Mouse (Mus musculus) hindbrain, embryonic 10.5 days (tissue): ENCODE measurements around the gene Grm4. TPM values are rescaled to one million over a fixed set of nuclear protein-coding genes. Genes with fewer than 3 reads are reported as not detected.
A peak's percentile ranks its signal among the peaks of the same experiment; 100 is the strongest.
"Not testable (repeated sequence)": the region's sequence is repeated elsewhere in the genome, so short reads cannot be mapped to it uniquely, and the experiment has no call there.

Experiments
- DNase-seq: peaks from one replicate; pipeline ENCODE4 v3.0.0-alpha.2; 2017; ENCODE audit warnings: low spot score
- H3K27ac ChIP-seq: fragments of 300-500 bp; sonication (generic); 2 replicates; pipeline ENCODE4 v1.5.1; 2016; ENCODE audit warnings: mild to moderate bottlenecking, moderate library complexity
- H3K27me3 ChIP-seq: fragments of 300-500 bp; sonication (generic); 2 replicates; pipeline ENCODE4 v1.6.1; 2016; ENCODE audit warnings: mild to moderate bottlenecking; ENCODE audit not compliant: poor library complexity, insufficient read depth, severe bottlenecking
- H3K36me3 ChIP-seq: fragments of 300-500 bp; sonication (generic); 2 replicates; pipeline ENCODE4 v1.6.1; 2016; ENCODE audit warnings: mild to moderate bottlenecking, moderate library complexity
- H3K4me1 ChIP-seq: fragments of 300-500 bp; sonication (generic); replicated peaks from 2 replicates; pipeline ENCODE4 v1.6.1; 2016; ENCODE audit warnings: mild to moderate bottlenecking
- H3K4me3 ChIP-seq: fragments of 300-500 bp; sonication (generic); 2 replicates; pipeline ENCODE4 v1.5.1; 2016; ENCODE audit warnings: mild to moderate bottlenecking, moderate library complexity
- H3K9me3 ChIP-seq: fragments of 300-500 bp; sonication (generic); 2 replicates; pipeline ENCODE4 v1.6.1; 2016; ENCODE audit warnings: mild to moderate bottlenecking, moderate library complexity
- WGBS: fragments of 180-500 bp; shearing (Covaris S2); methylation state at CpG from one replicate; pipeline ENCODE4 v1.1.7; 2016; 5-methylcytosine and 5-hydroxymethylcytosine counted together
- polyA plus RNA-seq: library from polyadenylated mRNA; unstranded; fragments of >200 nt; fragmentation: Nextera tagmentation; extraction: Ambion mirVana; gene quantifications from 2 replicates; pipeline ENCODE4 v1.2.1, GENCODE M21; 2016

Grm4 gene
- polyA plus RNA-seq, 1 experiment from 2014 or later = 4.2 TPM

GRCm38 (mm10) chr17:27385513-27386261, 135.5 kb downstream of the Grm4 start:
- Histone ChIP-seq H3K4me3 (0 out of 2 replicates have a peak overlapping the region, but pooled peaks have one; percentile 2), H3K9me3 (no peaks in the 10 kb centered on the region), H3K36me3 (no peaks in the 10 kb centered on the region), H3K27me3 (0 out of 2 replicates have a peak, but pooled peaks cover 7% of the 10 kb centered on the region), H3K4me1 (peaks cover 38% of the 10 kb centered on the region), H3K27ac (peak overlapping the region; percentile 77)
- 38% methylated on average over 17 of the region's 17 CpGs for WGBS
- no peak for DNase-seq

- Histone ChIP-seq H3K27ac (no peak overlapping the region), H3K9me3 (peaks cover 3% of the 10 kb centered on the region; the same call in 1 of the 2 replicates), H3K36me3 (no peaks in the 10 kb centered on the region; the same call in 1 of the 2 replicates), H3K27me3 (0 out of 2 replicates have a peak, but pooled peaks cover 7% of the 10 kb centered on the region), H3K4me3 (no peak overlapping the region), H3K4me1 (peaks cover 25% of the 10 kb centered on the region)
- WGBS = 93% methylated on average over 11 of the region's 11 CpGs
- DNase-seq = no peak
Observed at GRCm38 (mm10) chr17:27382916-27383315, 138.3 kb downstream of the Grm4 start.

- H3K4me1 ChIP-seq = peaks cover 18% of the 10 kb centered on the region
- not testable (repeated sequence) for H3K27me3 ChIP-seq, H3K27ac ChIP-seq, H3K4me3 ChIP-seq, DNase-seq, H3K36me3 ChIP-seq
- WGBS = 65% methylated on average over 9 of the region's 9 CpGs
- peaks cover 19% of the 10 kb centered on the region for H3K9me3 ChIP-seq
Observed at GRCm38 (mm10) chr17:27380911-27381459, 140.2 kb downstream of the Grm4 start.

- no peaks in the 10 kb centered on the region; the same call in 1 of the 2 replicates for H3K36me3 ChIP-seq
- DNase-seq = no peak
- WGBS = 44% methylated on average over 3 of the region's 3 CpGs
Observed at GRCm38 (mm10) chr17:27378977-27379376, 142.2 kb downstream of the Grm4 start.

GRCm38 (mm10) chr17:27377151-27377550, 144.1 kb downstream of the Grm4 start:
- no peak for DNase-seq
- H3K27ac ChIP-seq = no peak overlapping the region
- no peaks in the 10 kb centered on the region; the same call in 1 of the 2 replicates for H3K36me3 ChIP-seq
- H3K4me3 ChIP-seq = no peak overlapping the region
- peaks cover 19% of the 10 kb centered on the region for H3K9me3 ChIP-seq
- 98% methylated on average over 1 of the region's 1 CpGs for WGBS
- H3K4me1 ChIP-seq = peaks cover 12% of the 10 kb centered on the region; the same call in 1 of the 2 replicates
- no peaks in the 10 kb centered on the region for H3K27me3 ChIP-seq

More at GRCm38 (mm10) chr17:27378977-27379376, 142.2 kb downstream of the Grm4 start:
- no peaks in the 10 kb centered on the region for H3K27me3 ChIP-seq
- no peak overlapping the region for H3K4me3 ChIP-seq
- H3K4me1 ChIP-seq = peaks cover 5% of the 10 kb centered on the region; the same call in 1 of the 2 replicates
- peaks cover 19% of the 10 kb centered on the region for H3K9me3 ChIP-seq
- no peak overlapping the region for H3K27ac ChIP-seq

GRCm38 (mm10) chr17:27375551-27375950, 145.7 kb downstream of the Grm4 start:
- 89% methylated on average over 5 of the region's 5 CpGs for WGBS
- no peak for DNase-seq
- Histone ChIP-seq H3K4me3 (no peak overlapping the region), H3K36me3 (no peaks in the 10 kb centered on the region; the same call in 1 of the 2 replicates), H3K27ac (peak overlapping the region; percentile 40), H3K9me3 (peaks cover 22% of the 10 kb centered on the region), H3K4me1 (peaks cover 12% of the 10 kb centered on the region; the same call in 1 of the 2 replicates), H3K27me3 (no peaks in the 10 kb centered on the region)

Other genes starting within 250 kb of the Grm4 start
- gene Hmga1, start 35.1 kb upstream of the Grm4 start, polyA plus RNA-seq = 541 and 748 TPM in 2 replicates
- 19.1 and 23.9 TPM in 2 replicates for gene AI413582, start 44.4 kb upstream of the Grm4 start, polyA plus RNA-seq
- 90.6 and 145 TPM in 2 replicates for gene Nudt3, start 102.1 kb upstream of the Grm4 start, polyA plus RNA-seq
- gene RPS10-NUDT3, start 113.8 kb upstream of the Grm4 start, polyA plus RNA-seq = 0.86 TPM in 1 of 2 replicates, not detected in the other
- 827 and 832 TPM in 2 replicates for gene Rps10, start 115.3 kb upstream of the Grm4 start, polyA plus RNA-seq
- 3.4 and 3.6 TPM in 2 replicates for gene Pacsin1, start 134.1 kb upstream of the Grm4 start, polyA plus RNA-seq
- gene Spdef, start 207.6 kb upstream of the Grm4 start, polyA plus RNA-seq = 0.13 and 0.31 TPM in 2 replicates